Mouse (Mus musculus) stomach, embryonic 14.5 days (tissue): ENCODE data around the gene Ap2a2. TPM values are rescaled to one million over a fixed set of nuclear protein-coding genes. Genes with fewer than 3 reads are reported as not detected.
"Not testable (repeated sequence)": the region's sequence is repeated elsewhere in the genome, so short reads cannot be mapped to it uniquely, and the experiment has no call there.

Experiments
- ATAC-seq: fragments of 200-750 bp; cut with Nextera tagmentation; 2 replicates; pipeline ENCODE4 v1.8.0; 2017; ENCODE audit warnings: low read depth, moderate TSS enrichment; ENCODE audit not compliant: insufficient number of reproducible peaks, insufficient read depth, low FRiP score
- H3K27ac ChIP-seq: fragments of 300-500 bp; sonication (generic); 2 replicates; pipeline ENCODE4 v1.5.1; 2014; ENCODE audit warnings: mild to moderate bottlenecking, low read length, moderate library complexity, mixed read lengths
- H3K27me3 ChIP-seq: fragments of 300-500 bp; sonication (generic); 2 replicates; pipeline ENCODE4 v1.6.1; 2014; ENCODE audit warnings: low read length, control low read depth, mixed read lengths; ENCODE audit not compliant: control insufficient read depth, insufficient read depth
- H3K36me3 ChIP-seq: fragments of 300-500 bp; sonication (generic); 2 replicates; pipeline ENCODE4 v1.6.1; 2014; ENCODE audit warnings: mild to moderate bottlenecking, control low read depth, low read length, moderate library complexity, mixed read lengths; ENCODE audit not compliant: control insufficient read depth, insufficient read depth
- H3K4me1 ChIP-seq: fragments of 300-500 bp; sonication (generic); 2 replicates; pipeline ENCODE4 v1.6.1; 2014; ENCODE audit warnings: low read length, control low read depth, mixed read lengths; ENCODE audit not compliant: control insufficient read depth, insufficient read depth
- H3K4me2 ChIP-seq: fragments of 300-500 bp; sonication (generic); replicated peaks from 2 replicates; pipeline ENCODE4 v1.6.1; 2014; ENCODE audit warnings: low read depth, low read length, control low read depth
- H3K4me3 ChIP-seq: fragments of 300-500 bp; sonication (generic); 2 replicates; pipeline ENCODE4 v1.5.1; 2014; ENCODE audit warnings: low read depth, low read length, control low read depth
- H3K9ac ChIP-seq: fragments of 300-500 bp; sonication (generic); replicated peaks from 2 replicates; pipeline ENCODE4 v1.6.1; 2014; ENCODE audit warnings: low read depth, mild to moderate bottlenecking, control low read depth, low read length, moderate library complexity, mixed read lengths
- H3K9me3 ChIP-seq: fragments of 300-500 bp; sonication (generic); 2 replicates; pipeline ENCODE4 v1.6.1; 2016; ENCODE audit warnings: low read depth, low read length, control low read depth; ENCODE audit not compliant: control insufficient read depth
- WGBS: fragments of 180-500 bp; shearing (Covaris S2); extraction: QIAGEN DNeasy Blood & Tissue Kit; methylation state at CpG from one replicate; pipeline ENCODE4 v1.1.7; 2014; 5-methylcytosine and 5-hydroxymethylcytosine counted together
- microRNA-seq: library from miRNA; unstranded; fragments of <30 nt; microRNA quantifications from one replicate; pipeline ENCODE4, GENCODE M21; 2016
- polyA plus RNA-seq: library from polyadenylated mRNA; unstranded; fragments of >200 nt; fragmentation: Nextera tagmentation; extraction: Ambion mirVana; gene quantifications from 2 replicates; pipeline ENCODE4 v1.2.1, GENCODE M21; 2014

The Ap2a2 gene
- polyA plus RNA-seq, 1 experiment from 2014 or later: 71.8 TPM

DNA sequence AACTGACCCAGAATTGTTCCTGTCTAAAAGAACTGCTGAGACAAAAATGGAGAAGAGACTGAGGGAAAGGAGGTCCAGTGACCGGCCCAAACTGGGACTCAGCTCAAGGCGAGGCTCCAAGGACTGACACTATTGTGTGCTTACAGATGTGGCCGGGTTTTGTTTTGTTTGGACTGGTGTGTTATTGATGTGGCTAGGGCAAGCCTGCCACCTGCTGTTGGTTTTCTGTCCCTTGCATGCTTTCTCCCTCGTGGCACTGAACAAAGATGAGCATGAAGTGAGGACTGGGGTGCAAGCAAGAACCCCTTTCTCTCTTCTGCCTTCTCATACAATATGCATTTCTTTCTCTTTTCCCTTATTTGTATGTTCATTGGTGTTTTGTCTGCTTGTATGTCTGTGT lies 104.2 kb downstream of the Ap2a2 start:
- Histone ChIP-seq H3K4me2 (no peak overlapping the region), H3K9me3 (no peaks in the 10 kb centered on the region), H3K9ac (no peak overlapping the region), H3K36me3 (no peaks in the 10 kb centered on the region), H3K27me3 (no peaks in the 10 kb centered on the region), H3K4me3 (no peak overlapping the region), H3K4me1 (no peaks in the 10 kb centered on the region), H3K27ac (no peak overlapping the region)
- ATAC-seq: no peak
- 22% methylated on average over 4 of the region's 4 CpGs for WGBS

DNA sequence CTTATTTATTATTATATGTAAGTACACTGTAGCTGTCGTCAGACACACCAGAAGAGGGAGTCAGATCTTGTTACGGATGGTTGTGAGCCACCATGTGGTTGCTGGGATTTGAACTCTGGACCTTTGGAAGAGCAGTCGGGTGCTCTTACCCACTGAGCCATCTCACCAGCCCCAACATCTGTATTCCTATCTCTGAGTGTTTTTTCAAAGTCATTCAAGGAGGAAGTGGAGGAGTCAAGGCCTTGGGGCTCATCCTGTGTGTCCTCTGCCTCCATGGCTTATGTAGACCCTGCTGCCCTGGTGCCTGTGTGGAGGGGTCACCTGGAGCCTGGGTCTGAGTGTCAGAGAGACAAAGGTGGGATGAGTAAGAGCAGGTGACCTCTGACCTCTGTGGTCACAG lies 107.1 kb downstream of the Ap2a2 start:
- ATAC-seq, H3K4me3 ChIP-seq, H3K27me3 ChIP-seq, H3K27ac ChIP-seq, H3K9me3 ChIP-seq, H3K4me1 ChIP-seq, H3K9ac ChIP-seq, H3K36me3 ChIP-seq, H3K4me2 ChIP-seq: not testable (repeated sequence)
- WGBS: 85% methylated on average over 3 of the region's 3 CpGs

DNA sequence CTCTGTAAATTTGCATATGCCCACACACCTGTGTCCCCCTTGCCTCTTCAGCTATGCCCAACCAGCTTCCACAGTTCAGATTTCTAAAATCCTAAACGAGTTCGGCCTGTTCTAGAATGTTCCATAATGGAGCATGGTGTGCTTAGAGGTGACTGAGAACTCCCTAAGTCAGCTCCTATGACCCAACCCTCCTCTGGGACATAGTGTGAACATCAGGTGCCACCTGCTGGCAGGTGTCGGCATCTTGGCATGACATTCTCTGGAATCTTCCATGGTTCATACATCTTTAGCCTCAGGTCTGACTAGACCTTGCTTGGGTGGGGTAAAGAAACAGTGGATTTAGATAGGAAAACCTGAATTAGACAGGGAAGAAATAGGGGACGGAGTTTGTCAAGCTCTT lies 109.0 kb downstream of the Ap2a2 start:
- Histone ChIP-seq H3K27me3 (no peaks in the 10 kb centered on the region), H3K4me1 (no peaks in the 10 kb centered on the region), H3K4me2 (no peak overlapping the region), H3K36me3 (no peaks in the 10 kb centered on the region), H3K9me3 (no peaks in the 10 kb centered on the region; the same call in 1 of the 2 replicates), H3K27ac (no peak overlapping the region), H3K9ac (no peak overlapping the region), H3K4me3 (no peak overlapping the region)
- ATAC-seq: 0 out of 2 replicates have a peak, but pooled peaks have one; percentile 26
- WGBS: 78% methylated on average over 4 of the region's 4 CpGs

DNA sequence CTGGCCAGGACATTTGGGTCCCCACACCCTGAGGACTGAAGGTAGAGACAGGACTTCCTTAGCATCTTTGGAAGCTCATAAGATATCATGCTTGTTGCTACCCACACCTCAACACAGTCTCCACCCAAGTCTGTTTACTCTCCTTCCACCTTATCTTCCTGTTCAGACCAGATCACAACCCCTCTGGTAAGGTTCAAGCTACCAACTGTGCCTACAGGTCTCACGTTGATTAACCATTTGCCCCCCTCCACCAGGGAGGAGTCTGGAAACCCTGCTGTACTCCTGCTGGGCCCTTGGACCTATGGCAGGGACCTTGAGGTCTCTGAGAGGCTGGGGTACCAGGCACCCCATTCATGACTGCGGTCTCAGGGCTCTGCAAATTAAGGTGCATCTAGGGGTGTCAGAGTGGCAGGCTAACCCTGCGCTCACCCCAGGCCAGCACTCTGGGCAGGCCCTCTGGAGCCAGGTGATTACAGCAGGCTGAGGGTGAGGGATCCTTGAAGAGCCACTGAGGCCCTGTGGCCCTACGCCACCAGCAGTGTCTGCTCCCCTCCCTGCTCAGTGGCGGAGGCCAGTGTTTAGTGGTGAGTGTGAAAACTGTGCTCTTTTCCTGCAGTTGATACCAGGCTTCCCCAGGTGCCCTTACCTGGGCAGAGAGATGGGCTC lies 109.8 kb downstream of the Ap2a2 start:
- peak; percentile 47; the same call in 1 of the 2 replicates for ATAC-seq
- Histone ChIP-seq H3K27ac (no peak overlapping the region), H3K27me3 (no peaks in the 10 kb centered on the region), H3K4me1 (no peaks in the 10 kb centered on the region), H3K9ac (no peak overlapping the region), H3K4me2 (no peak overlapping the region), H3K36me3 (no peaks in the 10 kb centered on the region), H3K9me3 (no peaks in the 10 kb centered on the region; the same call in 1 of the 2 replicates), H3K4me3 (no peak overlapping the region)
- WGBS: 82% methylated on average over 5 of the region's 5 CpGs

DNA sequence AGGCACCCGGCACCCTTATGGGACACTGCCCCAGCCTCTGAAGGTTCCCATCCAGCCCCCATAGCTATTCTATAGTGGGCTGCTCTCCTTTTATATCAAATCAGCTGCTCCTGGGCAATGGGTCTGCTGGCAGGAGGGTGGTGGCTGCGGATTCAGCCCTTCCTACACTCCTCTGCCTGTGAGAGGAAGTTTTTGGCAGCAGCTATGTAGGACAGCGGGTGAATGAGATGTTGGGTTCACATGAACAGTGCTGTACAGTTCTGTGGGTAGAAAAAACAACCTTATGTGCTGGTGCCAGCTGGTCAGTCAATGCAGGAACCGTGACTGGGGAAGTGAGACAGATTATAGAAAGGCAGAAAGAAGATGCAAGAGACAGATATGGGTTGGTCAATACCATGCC lies 116.9 kb downstream of the Ap2a2 start:
- Histone ChIP-seq H3K4me3 (no peak overlapping the region), H3K27ac (no peak overlapping the region), H3K36me3 (no peaks in the 10 kb centered on the region), H3K9ac (no peak overlapping the region), H3K4me1 (no peaks in the 10 kb centered on the region), H3K9me3 (no peaks in the 10 kb centered on the region; the same call in 1 of the 2 replicates), H3K27me3 (no peaks in the 10 kb centered on the region), H3K4me2 (no peak overlapping the region)
- ATAC-seq: no peak
- 78% methylated on average over 4 of the region's 4 CpGs for WGBS

Small RNAs within 50 kb of the gene (microRNA-seq; reads per million reads assigned to microRNA genes)
- gene Mir7063: 1.0 reads per million

Other genes with a start within 250 kb of the Ap2a2 start
- gene Deaf1, start 234.5 kb upstream of the Ap2a2 start, polyA plus RNA-seq: 80.2 and 82.9 TPM in 2 replicates
- 30.8 and 32.4 TPM in 2 replicates for gene Tmem80, start 234.4 kb upstream of the Ap2a2 start, polyA plus RNA-seq
- gene Eps8l2, start 223.3 kb upstream of the Ap2a2 start, polyA plus RNA-seq: 28.1 and 30.6 TPM in 2 replicates
- gene Taldo1, start 170.0 kb upstream of the Ap2a2 start, polyA plus RNA-seq: 252 and 262 TPM in 2 replicates
- 57.8 and 61.4 TPM in 2 replicates for gene Gatd1, start 148.0 kb upstream of the Ap2a2 start, polyA plus RNA-seq
- gene Cend1, start 132.7 kb upstream of the Ap2a2 start, polyA plus RNA-seq: 1.8 and 1.9 TPM in 2 replicates
- 31.5 and 34.0 TPM in 2 replicates for gene Slc25a22, start 124.3 kb upstream of the Ap2a2 start, polyA plus RNA-seq
- 8.5 and 10.1 TPM in 2 replicates for gene Pidd1, start 118.1 kb upstream of the Ap2a2 start, polyA plus RNA-seq
- gene Rplp2, start 114.8 kb upstream of the Ap2a2 start, polyA plus RNA-seq: 1,504 and 1,535 TPM in 2 replicates
- gene Pnpla2, start 107.0 kb upstream of the Ap2a2 start, polyA plus RNA-seq: 21.7 and 26.0 TPM in 2 replicates
- 15.5 and 20.2 TPM in 2 replicates for gene Cracr2b, start 101.1 kb upstream of the Ap2a2 start, polyA plus RNA-seq
- gene Cd151, start 94.8 kb upstream of the Ap2a2 start, polyA plus RNA-seq: 87.0 and 94.0 TPM in 2 replicates
- gene Polr2l, start 87.0 kb upstream of the Ap2a2 start, polyA plus RNA-seq: 65.1 and 72.3 TPM in 2 replicates
- 72.1 and 76.7 TPM in 2 replicates for gene Tspan4, start 86.9 kb upstream of the Ap2a2 start, polyA plus RNA-seq
- gene Chid1, start 22.3 kb upstream of the Ap2a2 start, polyA plus RNA-seq: 37.4 and 38.3 TPM in 2 replicates
- gene Muc6, start 93.1 kb downstream of the Ap2a2 start, polyA plus RNA-seq: 1.2 and 1.6 TPM in 2 replicates
- gene Muc2, start 128.2 kb downstream of the Ap2a2 start, polyA plus RNA-seq: 0.45 and 0.57 TPM in 2 replicates
- 3.4 and 3.5 TPM in 2 replicates for gene Muc5ac, start 226.8 kb downstream of the Ap2a2 start, polyA plus RNA-seq